Mouse (Mus musculus) erythroblast, embryonic 14.5 days (primary cell): Measurements from ENCODE around the gene AU040320.

Experiments used
- GATA1 ChIP-seq: IDR thresholded peaks from 2 replicates; pipeline ENCODE4 v1.6.1; 2012; ENCODE audit warnings: low read length, inconsistent platforms, mixed read lengths
- TAL1 ChIP-seq: IDR thresholded peaks from 3 replicates; pipeline ENCODE4 v1.6.1; 2012; ENCODE audit warnings: low read length, inconsistent platforms, mixed read lengths

DNA sequence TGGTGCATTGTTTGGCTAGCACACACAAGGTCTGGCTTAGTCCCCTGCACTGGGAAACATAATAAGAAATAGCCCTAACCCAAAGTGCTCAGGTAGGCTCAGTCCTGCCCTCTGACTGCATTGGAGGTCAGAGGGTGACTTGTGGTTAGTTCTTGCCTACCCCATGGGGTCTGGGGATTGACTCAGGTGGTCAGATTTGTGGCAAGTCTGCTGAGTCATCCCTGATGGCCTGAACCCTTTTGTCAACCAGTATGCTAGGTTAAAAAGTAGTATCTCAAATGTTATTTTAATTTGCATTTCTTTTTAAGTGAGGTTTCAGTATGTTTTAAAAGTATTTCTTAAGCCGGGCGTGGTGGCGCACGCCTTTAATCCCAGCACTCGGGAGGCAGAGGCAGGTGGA is 77.8 kb downstream of the AU040320 start:
- TF ChIP-seq TAL1 (no peak), GATA1 (no peak)
